Mouse (Mus musculus) hindbrain, embryonic 13.5 days (tissue): ENCODE data around the gene Pitpnb. TPM values are rescaled to one million over a fixed set of nuclear protein-coding genes. Genes with fewer than 3 reads are reported as not detected.

ENCODE experiments used
- ATAC-seq: fragments of 200-750 bp; cut with Nextera tagmentation; 2 replicates; pipeline ENCODE4 v1.8.0; 2017; ENCODE audit warnings: moderate TSS enrichment; ENCODE audit not compliant: low FRiP score
- H3K27ac ChIP-seq: fragments of 300-500 bp; sonication (generic); 2 replicates; pipeline ENCODE4 v1.5.1; 2015; ENCODE audit warnings: inconsistent platforms, mild to moderate bottlenecking, moderate library complexity
- H3K27me3 ChIP-seq: fragments of 300-500 bp; sonication (generic); 2 replicates; pipeline ENCODE4 v1.6.1; 2015; ENCODE audit warnings: mild to moderate bottlenecking, inconsistent platforms
- H3K36me3 ChIP-seq: fragments of 300-500 bp; sonication (generic); 2 replicates; pipeline ENCODE4 v1.6.1; 2015; ENCODE audit warnings: mild to moderate bottlenecking, inconsistent platforms
- H3K4me1 ChIP-seq: fragments of 300-500 bp; sonication (generic); replicated peaks from 2 replicates; pipeline ENCODE4 v1.6.1; 2015; ENCODE audit warnings: inconsistent platforms
- H3K4me2 ChIP-seq: fragments of 300-500 bp; sonication (generic); 2 replicates; pipeline ENCODE4 v1.6.1; 2015; ENCODE audit warnings: inconsistent platforms, mild to moderate bottlenecking, moderate library complexity
- H3K4me3 ChIP-seq: fragments of 300-500 bp; sonication (generic); 2 replicates; pipeline ENCODE4 v1.5.1; 2015; ENCODE audit warnings: mild to moderate bottlenecking, inconsistent platforms
- H3K9ac ChIP-seq: fragments of 300-500 bp; sonication (generic); 2 replicates; pipeline ENCODE4 v1.6.1; 2015; ENCODE audit warnings: mild to moderate bottlenecking, inconsistent platforms
- H3K9me3 ChIP-seq: fragments of 300-500 bp; sonication (generic); 2 replicates; pipeline ENCODE4 v1.6.1; 2016; ENCODE audit warnings: inconsistent platforms
- WGBS: fragments of 180-500 bp; shearing (Covaris S2); methylation state at CpG from one replicate; pipeline ENCODE4 v1.1.7; 2015; 5-methylcytosine and 5-hydroxymethylcytosine counted together
- polyA plus RNA-seq: library from polyadenylated mRNA; unstranded; fragments of >200 nt; fragmentation: Nextera tagmentation; extraction: Ambion mirVana; gene quantifications from 2 replicates; pipeline ENCODE4 v1.2.1, GENCODE M21; 2015

The Pitpnb gene
- polyA plus RNA-seq, 1 experiment from 2014 or later = 96.8 TPM

- H3K9ac ChIP-seq = peak overlapping the region; percentile 56
- no peak for ATAC-seq
- peak overlapping the region; percentile 39 for H3K4me2 ChIP-seq
- 48% methylated on average over 11 of the region's 11 CpGs for WGBS
- H3K4me1 ChIP-seq = peaks cover 99% of the 10 kb centered on the region
- H3K4me3 ChIP-seq = 0 out of 2 replicates have a peak overlapping the region, but pooled peaks have one; percentile 24
- H3K9me3 ChIP-seq = no peaks in the 10 kb centered on the region
- no peaks in the 10 kb centered on the region for H3K27me3 ChIP-seq
- 0 out of 2 replicates have a peak, but pooled peaks cover 3% of the 10 kb centered on the region for H3K36me3 ChIP-seq
- peak overlapping the region; percentile 58 for H3K27ac ChIP-seq
Observed at GRCm38 (mm10) chr5:111431007-111431730, 100.6 kb downstream of the Pitpnb start.

GRCm38 (mm10) chr5:111432842-111433241, 102.3 kb downstream of the Pitpnb start:
- Histone ChIP-seq H3K27ac (peak overlapping the region; percentile 62), H3K4me1 (peaks cover 99% of the 10 kb centered on the region), H3K27me3 (no peaks in the 10 kb centered on the region), H3K4me3 (no peak overlapping the region), H3K9ac (peak overlapping the region; percentile 58), H3K9me3 (no peaks in the 10 kb centered on the region), H3K4me2 (peak overlapping the region; percentile 30; the same call in 1 of the 2 replicates), H3K36me3 (0 out of 2 replicates have a peak, but pooled peaks cover 3% of the 10 kb centered on the region)
- no peak for ATAC-seq
- 29% methylated on average over 5 of the region's 5 CpGs for WGBS

GRCm38 (mm10) chr5:111434342-111434842, 103.8 kb downstream of the Pitpnb start:
- no peaks in the 10 kb centered on the region for H3K27me3 ChIP-seq
- ATAC-seq = peak; percentile 41
- peak overlapping the region; percentile 53 for H3K9ac ChIP-seq
- H3K4me2 ChIP-seq = peak overlapping the region; percentile 34
- H3K4me3 ChIP-seq = no peak overlapping the region
- peaks cover 91% of the 10 kb centered on the region for H3K4me1 ChIP-seq
- H3K36me3 ChIP-seq = 0 out of 2 replicates have a peak, but pooled peaks cover 6% of the 10 kb centered on the region
- H3K9me3 ChIP-seq = no peaks in the 10 kb centered on the region
- WGBS = 18% methylated on average over 16 of the region's 16 CpGs
- peak overlapping the region; percentile 71 for H3K27ac ChIP-seq

- Histone ChIP-seq H3K27me3 (no peaks in the 10 kb centered on the region), H3K9me3 (no peaks in the 10 kb centered on the region), H3K4me1 (peaks cover 76% of the 10 kb centered on the region), H3K27ac (no peak overlapping the region), H3K36me3 (peaks cover 8% of the 10 kb centered on the region; the same call in 1 of the 2 replicates), H3K9ac (peak overlapping the region; percentile 24; the same call in 1 of the 2 replicates), H3K4me3 (no peak overlapping the region), H3K4me2 (no peak overlapping the region)
- WGBS = 87% methylated on average over 7 of the region's 7 CpGs
- ATAC-seq = no peak
Observed at GRCm38 (mm10) chr5:111436260-111436659, 105.7 kb downstream of the Pitpnb start.

GRCm38 (mm10) chr5:111437205-111437604, 106.6 kb downstream of the Pitpnb start:
- Histone ChIP-seq H3K4me1 (peaks cover 75% of the 10 kb centered on the region), H3K4me3 (no peak overlapping the region), H3K9me3 (no peaks in the 10 kb centered on the region), H3K36me3 (peaks cover 15% of the 10 kb centered on the region), H3K9ac (no peak overlapping the region), H3K27ac (no peak overlapping the region), H3K4me2 (no peak overlapping the region), H3K27me3 (no peaks in the 10 kb centered on the region)
- 50% methylated on average over 7 of the region's 7 CpGs for WGBS
- no peak for ATAC-seq

Other genes starting within 250 kb of the Pitpnb start
- gene Mn1, start 86.6 kb downstream of the Pitpnb start, polyA plus RNA-seq = 46.7 and 49.2 TPM in 2 replicates